Mouse (Mus musculus): ENCODE results near the gene Agbl5. TPM values are rescaled to one million over a fixed set of nuclear protein-coding genes. Genes with fewer than 3 reads are reported as not detected.
A peak's percentile ranks its signal among the peaks of the same experiment; 100 is the strongest.

Gene Agbl5
- total RNA-seq (2021), result 10 to 100 TPM; 12.2 to 15.5 TPM
- long read RNA-seq, experiment 1, partial matches to known transcripts, result 6 of 10 reads
- long read RNA-seq, experiment 1, other reads (novel, unspliced or antisense), result 3 of 10 reads
- long read RNA-seq, experiment 2, partial matches to known transcripts, result 7 of 13 reads
- long read RNA-seq, experiment 2, other reads (novel, unspliced or antisense), result 5 of 13 reads

- peak within 1 kb of the TSS; percentile 76 for H3K4me3 ChIP-seq
- DNase-seq (ENCODE audit: low spot score in 2 of 2), result peak; percentile 93 to 95
- TF ChIP-seq CTCF (conservative IDR thresholded peaks at IDR 0.05), result no peak
- H3K27ac ChIP-seq, result peak within 1 kb of the TSS; percentile 93
Measured at GRCm38 (mm10) chr5:30888337-30889087, at the start of gene Agbl5. TSS of gene Agbl5 (plus strand) at chr5:30888694.

DNA sequence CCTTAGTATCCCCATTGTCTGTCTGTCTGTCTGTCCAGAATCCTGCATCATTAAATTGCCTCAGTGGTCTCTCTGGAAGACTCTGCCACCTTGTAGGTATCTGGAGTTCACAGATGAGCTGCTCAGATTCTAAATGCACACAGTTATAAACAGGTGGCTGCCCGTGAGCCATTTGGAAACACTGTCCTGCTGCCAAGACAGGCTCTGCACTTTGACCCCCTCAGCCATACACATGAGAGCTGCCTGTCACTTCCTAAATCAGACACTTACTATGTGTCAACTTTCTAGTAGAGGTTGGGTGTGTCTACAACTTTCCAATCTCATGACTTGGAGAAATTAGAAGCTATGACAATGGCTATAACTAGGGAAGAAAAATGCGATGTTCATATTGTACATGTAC lies 48.8 kb upstream of the Agbl5 start:
- no peak for TF ChIP-seq CTCF (conservative IDR thresholded peaks at IDR 0.05)
- Histone ChIP-seq H3K27ac (no peak overlapping the region), H3K4me3 (no peak overlapping the region)
- DNase-seq (ENCODE audit: low spot score in 2 of 2), result no peak

DNA sequence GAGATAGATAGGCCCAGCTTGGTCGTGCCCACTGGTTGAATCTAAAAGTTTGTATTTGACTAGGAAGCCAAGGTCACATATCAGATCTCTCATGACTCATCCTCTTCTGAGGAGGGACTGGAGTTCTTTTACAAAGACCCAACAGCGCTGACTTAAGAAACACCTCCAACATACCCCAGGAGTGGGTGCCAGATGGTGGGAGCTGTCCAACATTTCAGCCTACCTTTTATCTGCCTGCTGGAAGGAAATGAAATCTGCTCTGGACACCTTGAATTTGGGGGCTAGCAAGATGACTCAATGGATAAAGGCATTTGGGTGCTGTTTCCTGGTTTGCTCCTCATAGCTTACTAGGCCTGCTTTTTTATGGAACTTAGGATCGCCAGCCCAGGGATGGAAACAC lies 46.6 kb upstream of the Agbl5 start:
- Histone ChIP-seq H3K4me3 (no peak overlapping the region), H3K27ac (no peak overlapping the region)
- TF ChIP-seq CTCF (conservative IDR thresholded peaks at IDR 0.05), result no peak
- DNase-seq (ENCODE audit: low spot score in 2 of 2), result no peak

DNA sequence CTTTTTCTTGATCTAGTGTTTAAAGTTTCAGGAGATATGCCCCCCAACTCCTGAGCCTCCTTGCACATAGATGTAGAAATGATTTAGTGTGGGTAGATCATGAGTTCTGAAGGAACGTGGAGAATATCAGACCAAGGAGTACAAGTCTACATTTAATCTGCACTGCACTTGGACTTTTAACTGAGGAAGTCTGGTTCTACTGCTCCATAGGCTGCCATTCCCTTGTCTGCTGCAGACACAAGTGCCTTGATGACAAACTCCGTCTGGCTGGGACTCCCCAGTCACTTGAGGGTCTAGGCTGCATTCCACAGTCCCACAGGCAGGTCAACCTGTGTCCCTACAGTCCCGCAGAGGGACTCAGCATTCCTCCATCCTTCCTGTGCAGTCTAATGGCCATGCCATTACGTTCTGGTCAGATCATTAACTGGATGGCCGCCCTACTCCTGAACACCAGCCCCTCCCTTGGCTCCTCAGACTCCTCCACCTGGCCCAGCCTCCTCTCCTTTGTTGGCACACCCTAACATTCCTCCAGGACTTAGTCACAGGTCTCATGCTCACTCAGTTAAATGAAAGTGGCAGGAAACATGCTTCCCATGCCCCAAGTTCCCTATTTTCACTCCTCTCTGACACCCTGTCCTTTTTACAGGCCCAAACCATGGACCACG lies 38.5 kb upstream of the Agbl5 start:
- Histone ChIP-seq H3K4me3 (no peak overlapping the region), H3K27ac (no peak overlapping the region)
- TF ChIP-seq CTCF (conservative IDR thresholded peaks at IDR 0.05), result no peak
- DNase-seq (ENCODE audit: low spot score in 2 of 2), result no peak

DNA sequence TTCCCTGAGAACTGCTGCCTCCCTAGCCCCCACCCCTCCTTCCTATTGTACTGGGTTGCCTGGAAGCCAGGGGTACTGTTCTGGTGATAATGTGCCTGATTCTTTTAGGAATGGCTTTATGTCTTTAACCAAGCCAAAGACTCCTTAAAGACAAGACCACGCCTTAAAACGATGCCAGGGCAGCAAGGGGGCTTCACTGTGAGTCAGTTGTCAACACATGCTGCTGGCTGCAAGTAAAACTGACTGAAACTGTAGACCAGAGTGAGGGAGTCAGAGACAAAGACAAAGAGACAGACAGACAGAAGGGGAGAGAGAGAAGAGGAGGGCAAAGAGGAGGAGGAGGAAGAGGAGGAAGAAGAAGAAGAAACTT lies 38.0 kb upstream of the Agbl5 start:
- Histone ChIP-seq H3K4me3 (no peak overlapping the region), H3K27ac (no peak overlapping the region)
- DNase-seq (ENCODE audit: low spot score in 2 of 2), result no peak
- TF ChIP-seq CTCF (conservative IDR thresholded peaks at IDR 0.05), result no peak

DNA sequence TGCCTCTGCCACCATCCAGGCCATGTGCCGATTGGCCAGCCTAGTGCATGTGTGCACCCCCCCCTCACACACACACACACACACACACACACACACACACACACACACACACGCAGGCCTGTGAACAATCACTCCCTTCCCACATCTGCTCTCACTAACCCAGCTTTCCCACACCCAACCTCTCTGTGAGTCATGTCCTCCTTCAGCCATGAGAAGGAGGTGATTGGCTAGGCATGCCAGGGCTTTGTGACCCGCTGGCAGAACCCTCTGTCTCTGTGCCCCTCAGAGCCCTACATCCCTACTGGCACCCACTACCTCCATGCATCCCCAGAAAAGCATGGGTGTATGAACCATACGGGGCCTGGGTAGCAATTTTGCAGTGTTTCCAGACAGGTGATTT lies 35.0 kb upstream of the Agbl5 start:
- no peak overlapping the region for H3K4me3 ChIP-seq

GRCm38 (mm10) chr5:30855674-30856073 lies 32.8 kb upstream of the Agbl5 start:
- Histone ChIP-seq H3K4me3 (no peak overlapping the region), H3K27ac (no peak overlapping the region)
- no peak; the same call in 1 of the 2 replicates for TF ChIP-seq CTCF (conservative IDR thresholded peaks at IDR 0.05)
- DNase-seq (ENCODE audit: low spot score in 2 of 2), result no peak

More for the DNA sequence above, 35.0 kb upstream of the Agbl5 start:
- no peak for TF ChIP-seq CTCF (conservative IDR thresholded peaks at IDR 0.05)
- no peak for DNase-seq (ENCODE audit: low spot score in 2 of 2)
- 0 out of 2 replicates have a peak overlapping the region, but pooled peaks have one; percentile 32 for H3K27ac ChIP-seq

DNA sequence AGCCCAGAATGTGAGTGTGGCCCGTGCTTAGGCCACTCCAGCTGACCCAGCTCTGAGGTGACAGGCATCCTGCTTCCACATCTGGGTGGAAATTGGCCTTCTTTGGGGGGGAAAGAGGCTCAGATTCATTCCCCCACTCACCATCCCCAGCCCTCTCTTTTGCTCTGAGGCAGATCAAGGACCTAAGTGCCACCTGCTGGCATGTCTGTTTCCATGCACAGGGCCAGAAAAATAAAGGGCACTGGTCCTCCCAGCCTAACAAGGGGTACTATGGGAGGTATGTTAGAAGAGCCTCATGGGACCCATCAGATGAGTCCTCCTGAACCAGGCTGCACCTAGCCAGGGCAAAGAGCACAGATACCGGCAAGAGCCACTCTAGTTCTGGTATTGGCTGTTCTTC lies 32.4 kb upstream of the Agbl5 start:
- no peak overlapping the region for H3K4me3 ChIP-seq
- TF ChIP-seq CTCF (conservative IDR thresholded peaks at IDR 0.05), result peak; percentile 46
- H3K27ac ChIP-seq, result no peak overlapping the region
- DNase-seq (ENCODE audit: low spot score in 2 of 2), result no peak

DNA sequence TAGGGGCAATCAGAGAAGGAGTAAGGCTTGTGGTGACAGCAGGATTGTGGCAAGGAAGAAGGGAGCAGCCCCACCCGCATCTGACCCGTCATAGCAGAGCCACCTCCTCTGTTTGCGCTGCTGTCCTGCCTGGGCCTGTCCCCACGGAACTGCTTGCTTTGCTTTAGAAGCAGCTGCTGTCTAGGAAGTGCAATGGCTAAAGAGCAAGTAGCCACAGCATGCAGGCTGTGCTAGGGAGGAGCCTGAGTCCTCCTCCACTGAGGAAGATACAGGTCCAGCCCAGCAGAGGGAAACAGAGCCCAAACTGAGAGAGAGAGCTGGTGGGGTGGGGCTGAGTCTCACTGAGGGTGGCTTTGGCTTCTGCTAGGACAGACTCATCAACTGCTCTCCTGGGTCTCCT lies 24.6 kb upstream of the Agbl5 start:
- Histone ChIP-seq H3K4me3 (no peak overlapping the region), H3K27ac (no peak overlapping the region)
- TF ChIP-seq CTCF (conservative IDR thresholded peaks at IDR 0.05), result peak; percentile 28
- DNase-seq (ENCODE audit: low spot score in 2 of 2), result no peak

DNA sequence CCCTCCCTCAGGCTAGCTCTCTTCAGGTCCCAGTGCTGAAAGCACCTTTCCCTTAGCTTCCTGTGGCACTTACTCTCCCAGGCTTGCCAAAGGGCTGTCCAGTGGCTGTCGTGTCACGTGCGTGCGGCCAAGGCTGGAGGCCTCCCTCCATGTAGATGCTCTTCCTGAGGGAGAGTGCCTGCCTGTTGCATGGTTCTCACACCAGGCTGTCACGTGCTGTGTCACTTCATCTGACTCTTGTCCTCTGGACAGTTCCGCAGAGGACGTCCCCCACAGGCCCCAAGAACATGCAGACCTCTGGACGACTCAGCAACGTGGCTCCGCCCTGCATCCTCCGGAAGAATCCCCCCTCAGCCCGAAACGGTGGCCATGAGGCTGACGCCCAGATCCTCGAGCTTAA lies 24.2 kb upstream of the Agbl5 start:
- no peak for DNase-seq (ENCODE audit: low spot score in 2 of 2)
- TF ChIP-seq CTCF (conservative IDR thresholded peaks at IDR 0.05), result no peak
- Histone ChIP-seq H3K27ac (no peak overlapping the region), H3K4me3 (no peak overlapping the region)

GRCm38 (mm10) chr5:30866871-30867270 lies 21.6 kb upstream of the Agbl5 start:
- no peak for TF ChIP-seq CTCF (conservative IDR thresholded peaks at IDR 0.05)
- Histone ChIP-seq H3K4me3 (no peak overlapping the region), H3K27ac (no peak overlapping the region)
- no peak for DNase-seq (ENCODE audit: low spot score in 2 of 2)

GRCm38 (mm10) chr5:30867712-30868111 lies 20.8 kb upstream of the Agbl5 start, which contains the start of gene Tmem214:
TSS of gene Tmem214 (plus strand) at chr5:30868012.
- TF ChIP-seq CTCF (conservative IDR thresholded peaks at IDR 0.05), result no peak
- no peak for DNase-seq (ENCODE audit: low spot score in 2 of 2)
- peak within 1 kb of the TSS; percentile 93; the same call in 1 of the 2 replicates for H3K27ac ChIP-seq
- no peak within 1 kb of the TSS for H3K4me3 ChIP-seq

GRCm38 (mm10) chr5:30868981-30869380 lies 19.5 kb upstream of the Agbl5 start:
- DNase-seq (ENCODE audit: low spot score in 2 of 2), result no peak
- TF ChIP-seq CTCF (conservative IDR thresholded peaks at IDR 0.05), result no peak
- H3K27ac ChIP-seq, result peak overlapping the region; percentile 93
- peak overlapping the region; percentile 89 for H3K4me3 ChIP-seq
